Mouse (Mus musculus) G1E (cell line): ENCODE data around the gene Cntn2.

Experiments used
- CTCF ChIP-seq: IDR thresholded peaks from 2 replicates; pipeline ENCODE4 v1.5.1; 2012; ENCODE audit warnings: low read depth, low read length, inconsistent platforms, mixed read lengths
- POLR2AphosphoS5 ChIP-seq: IDR thresholded peaks from 2 replicates; pipeline ENCODE4 v1.6.1; 2012; ENCODE audit warnings: low read depth, low read length, inconsistent platforms; ENCODE audit not compliant: insufficient replicate concordance

- TF ChIP-seq CTCF (no peak), POLR2AphosphoS5 (no peak)
Measured at GRCm38 (mm10) chr1:132515339-132515738, 27.7 kb downstream of the Cntn2 start.
